Mouse (Mus musculus): ENCODE data around the gene Usp36. TPM values are rescaled to one million over a fixed set of nuclear protein-coding genes. Genes with fewer than 3 reads are reported as not detected.

Gene Usp36
- polyA plus RNA-seq, 1 experiment from 2014 or later: 13.6 TPM

GRCm38 (mm10) chr11:118266666-118267046 is 23.4 kb downstream of the Usp36 start:
- 93% methylated on average over 7 of the region's 7 CpGs for WGBS
- Histone ChIP-seq H3K9ac (ENCODE audit: low read length) (no peak overlapping the region), H3K27ac (replicated peaks; ENCODE audit: low read depth, low read length) (no peak overlapping the region), H3K9me3 (ENCODE audit: control insufficient read depth, low read length) (no peaks in the 10 kb centered on the region), H3K27me3 (ENCODE audit: control insufficient read depth, insufficient read depth, low read length) (no peaks in the 10 kb centered on the region), H3K36me3 (ENCODE audit: control insufficient read depth, insufficient read depth, low read length) (peaks cover 39% of the 10 kb centered on the region), H3K4me1 (ENCODE audit: control insufficient read depth, insufficient read depth, low read length) (no peaks in the 10 kb centered on the region), H3K4me3 (ENCODE audit: low read depth, low read length) (no peak overlapping the region), H3K4me2 (ENCODE audit: low read depth, severe bottlenecking) (no peak overlapping the region)
- ATAC-seq (ENCODE audit: insufficient number of reproducible peaks, low FRiP score, low TSS enrichment, low read depth) (no peak), DNase-seq (ENCODE audit: low spot score) (no peak)

GRCm38 (mm10) chr11:118266044-118266665 is 23.9 kb downstream of the Usp36 start:
- Histone ChIP-seq H3K36me3 (ENCODE audit: control insufficient read depth, insufficient read depth, low read length) (peaks cover 39% of the 10 kb centered on the region), H3K9ac (ENCODE audit: low read length) (no peak overlapping the region), H3K27ac (replicated peaks; ENCODE audit: low read depth, low read length) (no peak overlapping the region), H3K4me2 (ENCODE audit: low read depth, severe bottlenecking) (no peak overlapping the region), H3K9me3 (ENCODE audit: control insufficient read depth, low read length) (no peaks in the 10 kb centered on the region), H3K27me3 (ENCODE audit: control insufficient read depth, insufficient read depth, low read length) (no peaks in the 10 kb centered on the region), H3K4me1 (ENCODE audit: control insufficient read depth, insufficient read depth, low read length) (no peaks in the 10 kb centered on the region), H3K4me3 (ENCODE audit: low read depth, low read length) (no peak overlapping the region)
- no peak for ATAC-seq (ENCODE audit: insufficient number of reproducible peaks, low FRiP score, low TSS enrichment, low read depth)
- no peak for DNase-seq (ENCODE audit: low spot score)
- WGBS: 92% methylated on average over 10 of the region's 10 CpGs

GRCm38 (mm10) chr11:118265621-118266020 is 24.4 kb downstream of the Usp36 start:
- Histone ChIP-seq H3K4me1 (ENCODE audit: control insufficient read depth, insufficient read depth, low read length) (no peaks in the 10 kb centered on the region), H3K9ac (ENCODE audit: low read length) (no peak overlapping the region), H3K4me3 (ENCODE audit: low read depth, low read length) (no peak overlapping the region), H3K9me3 (ENCODE audit: control insufficient read depth, low read length) (no peaks in the 10 kb centered on the region), H3K36me3 (ENCODE audit: control insufficient read depth, insufficient read depth, low read length) (peaks cover 40% of the 10 kb centered on the region), H3K27me3 (ENCODE audit: control insufficient read depth, insufficient read depth, low read length) (no peaks in the 10 kb centered on the region), H3K4me2 (ENCODE audit: low read depth, severe bottlenecking) (no peak overlapping the region), H3K27ac (replicated peaks; ENCODE audit: low read depth, low read length) (no peak overlapping the region)
- no peak for DNase-seq (ENCODE audit: low spot score)
- ATAC-seq (ENCODE audit: insufficient number of reproducible peaks, low FRiP score, low TSS enrichment, low read depth): no peak
- WGBS: 89% methylated on average over 11 of the region's 11 CpGs

- DNase-seq (ENCODE audit: low spot score): no peak
- H3K4me2 ChIP-seq (ENCODE audit: low read depth, severe bottlenecking): no peak overlapping the region
- H3K27me3 ChIP-seq (ENCODE audit: control insufficient read depth, insufficient read depth, low read length): no peaks in the 10 kb centered on the region
- ATAC-seq (ENCODE audit: insufficient number of reproducible peaks, low FRiP score, low TSS enrichment, low read depth): no peak
- no peaks in the 10 kb centered on the region for H3K4me1 ChIP-seq (ENCODE audit: control insufficient read depth, insufficient read depth, low read length)
- 94% methylated on average over 5 of the region's 5 CpGs for WGBS
- no peak overlapping the region for H3K9ac ChIP-seq (ENCODE audit: low read length)
- no peak overlapping the region for H3K4me3 ChIP-seq (ENCODE audit: low read depth, low read length)
- no peaks in the 10 kb centered on the region for H3K9me3 ChIP-seq (ENCODE audit: control insufficient read depth, low read length)
- H3K36me3 ChIP-seq (ENCODE audit: control insufficient read depth, insufficient read depth, low read length): peaks cover 33% of the 10 kb centered on the region
- no peak overlapping the region for H3K27ac ChIP-seq (replicated peaks; ENCODE audit: low read depth, low read length)
These were observed 26.9 kb downstream of the Usp36 start for GRCm38 (mm10) chr11:118263146-118263545.

- no peak overlapping the region for H3K27ac ChIP-seq (replicated peaks; ENCODE audit: low read depth, low read length)
- 93% methylated on average over 8 of the region's 8 CpGs for WGBS
- DNase-seq (ENCODE audit: low spot score): no peak
- no peak for ATAC-seq (ENCODE audit: insufficient number of reproducible peaks, low FRiP score, low TSS enrichment, low read depth)
- H3K4me2 ChIP-seq (ENCODE audit: low read depth, severe bottlenecking): no peak overlapping the region
- peaks cover 31% of the 10 kb centered on the region for H3K36me3 ChIP-seq (ENCODE audit: control insufficient read depth, insufficient read depth, low read length)
- no peaks in the 10 kb centered on the region for H3K9me3 ChIP-seq (ENCODE audit: control insufficient read depth, low read length)
- H3K4me3 ChIP-seq (ENCODE audit: low read depth, low read length): no peak overlapping the region
- no peaks in the 10 kb centered on the region for H3K4me1 ChIP-seq (ENCODE audit: control insufficient read depth, insufficient read depth, low read length)
- no peaks in the 10 kb centered on the region for H3K27me3 ChIP-seq (ENCODE audit: control insufficient read depth, insufficient read depth, low read length)
- no peak overlapping the region for H3K9ac ChIP-seq (ENCODE audit: low read length)
These were observed 30.0 kb downstream of the Usp36 start for GRCm38 (mm10) chr11:118260081-118260480.

- no peak overlapping the region for H3K27ac ChIP-seq (replicated peaks; ENCODE audit: low read depth, low read length)
- peaks cover 28% of the 10 kb centered on the region for H3K36me3 ChIP-seq (ENCODE audit: control insufficient read depth, insufficient read depth, low read length)
- ATAC-seq (ENCODE audit: insufficient number of reproducible peaks, low FRiP score, low TSS enrichment, low read depth): no peak
- H3K4me1 ChIP-seq (ENCODE audit: control insufficient read depth, insufficient read depth, low read length): peaks cover 2% of the 10 kb centered on the region
- 97% methylated on average over 8 of the region's 8 CpGs for WGBS
- H3K9ac ChIP-seq (ENCODE audit: low read length): no peak overlapping the region
- no peaks in the 10 kb centered on the region for H3K27me3 ChIP-seq (ENCODE audit: control insufficient read depth, insufficient read depth, low read length)
- no peak overlapping the region for H3K4me3 ChIP-seq (ENCODE audit: low read depth, low read length)
- no peak for DNase-seq (ENCODE audit: low spot score)
- no peak overlapping the region for H3K4me2 ChIP-seq (ENCODE audit: low read depth, severe bottlenecking)
- H3K9me3 ChIP-seq (ENCODE audit: control insufficient read depth, low read length): no peaks in the 10 kb centered on the region
These were observed 30.5 kb downstream of the Usp36 start for GRCm38 (mm10) chr11:118259580-118259979.

- no peak for DNase-seq (ENCODE audit: low spot score)
- peaks cover 17% of the 10 kb centered on the region for H3K36me3 ChIP-seq (ENCODE audit: control insufficient read depth, insufficient read depth, low read length)
- H3K4me2 ChIP-seq (ENCODE audit: low read depth, severe bottlenecking): no peak overlapping the region
- no peak overlapping the region for H3K27ac ChIP-seq (replicated peaks; ENCODE audit: low read depth, low read length)
- no peak for ATAC-seq (ENCODE audit: insufficient number of reproducible peaks, low FRiP score, low TSS enrichment, low read depth)
- H3K4me3 ChIP-seq (ENCODE audit: low read depth, low read length): no peak overlapping the region
- 93% methylated on average over 7 of the region's 7 CpGs for WGBS
- no peaks in the 10 kb centered on the region for H3K27me3 ChIP-seq (ENCODE audit: control insufficient read depth, insufficient read depth, low read length)
- no peaks in the 10 kb centered on the region for H3K9me3 ChIP-seq (ENCODE audit: control insufficient read depth, low read length)
- H3K9ac ChIP-seq (ENCODE audit: low read length): no peak overlapping the region
- H3K4me1 ChIP-seq (ENCODE audit: control insufficient read depth, insufficient read depth, low read length): peaks cover 12% of the 10 kb centered on the region
These were observed 33.7 kb downstream of the Usp36 start for GRCm38 (mm10) chr11:118256371-118256770.

GRCm38 (mm10) chr11:118254159-118254951 is 35.7 kb downstream of the Usp36 start:
- H3K4me1 ChIP-seq (ENCODE audit: control insufficient read depth, insufficient read depth, low read length): peaks cover 15% of the 10 kb centered on the region
- no peak overlapping the region for H3K4me3 ChIP-seq (ENCODE audit: low read depth, low read length)
- no peak overlapping the region for H3K9ac ChIP-seq (ENCODE audit: low read length)
- no peaks in the 10 kb centered on the region for H3K27me3 ChIP-seq (ENCODE audit: control insufficient read depth, insufficient read depth, low read length)
- peak overlapping the region; percentile 49 for H3K27ac ChIP-seq (replicated peaks; ENCODE audit: low read depth, low read length)
- H3K9me3 ChIP-seq (ENCODE audit: control insufficient read depth, low read length): no peaks in the 10 kb centered on the region
- 47% methylated on average over 15 of the region's 15 CpGs for WGBS
- no peak for ATAC-seq (ENCODE audit: insufficient number of reproducible peaks, low FRiP score, low TSS enrichment, low read depth)
- peaks cover 10% of the 10 kb centered on the region for H3K36me3 ChIP-seq (ENCODE audit: control insufficient read depth, insufficient read depth, low read length)
- H3K4me2 ChIP-seq (ENCODE audit: low read depth, severe bottlenecking): no peak overlapping the region
- DNase-seq (ENCODE audit: low spot score): peak; percentile 56
